Mouse (Mus musculus) lung, embryonic 14.5 days (tissue): Measurements from ENCODE around the gene Rnf224. TPM values are rescaled to one million over a fixed set of nuclear protein-coding genes. Genes with fewer than 3 reads are reported as not detected.
A peak's percentile ranks its signal among the peaks of the same experiment; 100 is the strongest.

Experiments
- ATAC-seq: fragments of 200-750 bp; cut with Nextera tagmentation; 2 replicates; pipeline ENCODE4 v1.8.0; 2017; ENCODE audit warnings: mild to moderate bottlenecking, moderate TSS enrichment, moderate library complexity; ENCODE audit not compliant: insufficient read depth
- DNase-seq: peaks from one replicate; pipeline ENCODE4 v3.0.0-alpha.2; 2015
- H3K27ac ChIP-seq: fragments of 300-500 bp; sonication (generic); 2 replicates; pipeline ENCODE4 v1.5.1; 2014; ENCODE audit warnings: low read depth, mild to moderate bottlenecking, moderate library complexity
- H3K27me3 ChIP-seq: fragments of 300-500 bp; sonication (generic); 2 replicates; pipeline ENCODE4 v1.6.1; 2014; ENCODE audit warnings: low read length, control low read depth; ENCODE audit not compliant: insufficient read depth
- H3K36me3 ChIP-seq: fragments of 300-500 bp; sonication (generic); 2 replicates; pipeline ENCODE4 v1.6.1; 2014; ENCODE audit warnings: control low read depth; ENCODE audit not compliant: insufficient read depth
- H3K4me1 ChIP-seq: fragments of 300-500 bp; sonication (generic); 2 replicates; pipeline ENCODE4 v1.6.1; 2014; ENCODE audit warnings: antibody characterized with exemption, control low read depth; ENCODE audit not compliant: insufficient read depth
- H3K4me2 ChIP-seq: fragments of 300-500 bp; sonication (generic); 2 replicates; pipeline ENCODE4 v1.6.1; 2014; ENCODE audit warnings: mild to moderate bottlenecking
- H3K4me3 ChIP-seq: fragments of 300-500 bp; sonication (generic); 2 replicates; pipeline ENCODE4 v1.5.1; 2014; ENCODE audit warnings: low read depth, low read length
- H3K9ac ChIP-seq: fragments of 300-500 bp; sonication (generic); 2 replicates; pipeline ENCODE4 v1.6.1; 2014
- H3K9me3 ChIP-seq: fragments of 300-500 bp; sonication (generic); 2 replicates; pipeline ENCODE4 v1.6.1; 2016; ENCODE audit warnings: low read depth, low read length, control low read depth
- CTCF ChIP-seq: IDR thresholded peaks from 2 replicates; pipeline ENCODE4 v1.5.1; 2016; ENCODE audit warnings: antibody characterized with exemption, low read depth
- WGBS: fragments of 180-500 bp; shearing (Covaris S2); extraction: QIAGEN DNeasy Blood & Tissue Kit; methylation state at CpG from one replicate; pipeline ENCODE4 v1.1.7; 2014; 5-methylcytosine and 5-hydroxymethylcytosine counted together
- polyA plus RNA-seq: library from polyadenylated mRNA; unstranded; fragments of >200 nt; fragmentation: Nextera tagmentation; extraction: Ambion mirVana; gene quantifications from 2 replicates; pipeline ENCODE4 v1.2.1, GENCODE M21; 2014

Rnf224 gene
- polyA plus RNA-seq, 1 experiment from 2014 or later, result not detected

GRCm38 (mm10) chr2:25234551-25235220 is 1.9 kb downstream of the Rnf224 start:
- no peak overlapping the region for H3K9ac ChIP-seq
- no peaks in the 10 kb centered on the region for H3K4me1 ChIP-seq
- no peak overlapping the region for H3K4me2 ChIP-seq
- WGBS, result 46% methylated on average over 5 of the region's 5 CpGs
- no peak overlapping the region for H3K4me3 ChIP-seq
- H3K36me3 ChIP-seq, result no peaks in the 10 kb centered on the region
- 0 out of 2 replicates have a peak, but pooled peaks cover 2% of the 10 kb centered on the region for H3K27me3 ChIP-seq
- DNase-seq, result no peak
- no peaks in the 10 kb centered on the region for H3K9me3 ChIP-seq
- TF ChIP-seq CTCF, result no peak
- no peak overlapping the region for H3K27ac ChIP-seq
- ATAC-seq, result no peak

- no peaks in the 10 kb centered on the region for H3K4me1 ChIP-seq
- no peak within 1 kb of the TSS for H3K4me2 ChIP-seq
- no peaks in the 10 kb centered on the region for H3K9me3 ChIP-seq
- TF ChIP-seq CTCF, result no peak
- no peaks in the 10 kb centered on the region for H3K36me3 ChIP-seq
- 0 out of 2 replicates have a peak, but pooled peaks cover 2% of the 10 kb centered on the region for H3K27me3 ChIP-seq
- no peak within 1 kb of the TSS for H3K4me3 ChIP-seq
- no peak for DNase-seq
- 67% methylated on average over 3 of the region's 3 CpGs for WGBS
- no peak within 1 kb of the TSS for H3K9ac ChIP-seq
- H3K27ac ChIP-seq, result no peak within 1 kb of the TSS
- ATAC-seq, result no peak
These were observed 2.5 kb downstream of the Rnf224 start, which contains the start of gene Slc34a3 for GRCm38 (mm10) chr2:25234050-25234449. Gene Slc34a3, minus strand, starts transcription at chr2:25234364.

GRCm38 (mm10) chr2:25233421-25233820 is 3.2 kb downstream of the Rnf224 start:
- Histone ChIP-seq H3K9ac (no peak overlapping the region), H3K9me3 (no peaks in the 10 kb centered on the region), H3K4me1 (no peaks in the 10 kb centered on the region), H3K4me2 (no peak overlapping the region), H3K36me3 (no peaks in the 10 kb centered on the region), H3K27ac (no peak overlapping the region), H3K27me3 (0 out of 2 replicates have a peak, but pooled peaks cover 2% of the 10 kb centered on the region), H3K4me3 (no peak overlapping the region)
- TF ChIP-seq CTCF, result no peak
- 60% methylated on average over 4 of the region's 4 CpGs for whole genome bisulfite sequencing
- DNase-seq, result no peak
- ATAC-seq, result no peak

GRCm38 (mm10) chr2:25231038-25231437 is 5.5 kb downstream of the Rnf224 start:
- ATAC-seq (no peak), DNase-seq (no peak)
- Histone ChIP-seq H3K4me3 (no peak overlapping the region), H3K27ac (no peak overlapping the region), H3K27me3 (0 out of 2 replicates have a peak, but pooled peaks cover 2% of the 10 kb centered on the region), H3K9me3 (no peaks in the 10 kb centered on the region), H3K4me2 (no peak overlapping the region), H3K9ac (no peak overlapping the region), H3K36me3 (no peaks in the 10 kb centered on the region), H3K4me1 (no peaks in the 10 kb centered on the region)
- TF ChIP-seq CTCF, result no peak
- WGBS, result 56% methylated on average over 12 of the region's 12 CpGs

GRCm38 (mm10) chr2:25230581-25230980 is 6.0 kb downstream of the Rnf224 start:
- DNase-seq (no peak), ATAC-seq (no peak)
- H3K4me3 ChIP-seq, result no peak overlapping the region
- no peak overlapping the region for H3K27ac ChIP-seq
- 0 out of 2 replicates have a peak, but pooled peaks cover 2% of the 10 kb centered on the region for H3K27me3 ChIP-seq
- no peak overlapping the region for H3K4me2 ChIP-seq
- 0 out of 2 replicates have a peak, but pooled peaks cover 3% of the 10 kb centered on the region for H3K4me1 ChIP-seq
- H3K36me3 ChIP-seq, result no peaks in the 10 kb centered on the region
- H3K9ac ChIP-seq, result no peak overlapping the region
- no peak for TF ChIP-seq CTCF
- 79% methylated on average over 7 of the region's 7 CpGs for WGBS
- no peaks in the 10 kb centered on the region for H3K9me3 ChIP-seq

- H3K27me3 ChIP-seq, result 0 out of 2 replicates have a peak, but pooled peaks cover 2% of the 10 kb centered on the region
- no peak overlapping the region for H3K27ac ChIP-seq
These were observed 7.0 kb downstream of the Rnf224 start for GRCm38 (mm10) chr2:25229582-25229981.

GRCm38 (mm10) chr2:25228995-25229530 is 7.5 kb downstream of the Rnf224 start:
- no peak overlapping the region for H3K4me3 ChIP-seq
- TF ChIP-seq CTCF, result no peak
- no peaks in the 10 kb centered on the region for H3K9me3 ChIP-seq
- H3K27ac ChIP-seq, result no peak overlapping the region
- 0 out of 2 replicates have a peak, but pooled peaks cover 5% of the 10 kb centered on the region for H3K4me1 ChIP-seq
- 65% methylated on average over 6 of the region's 6 CpGs for WGBS
- H3K27me3 ChIP-seq, result 0 out of 2 replicates have a peak, but pooled peaks cover 1% of the 10 kb centered on the region
- H3K4me2 ChIP-seq, result peak overlapping the region; percentile 33; the same call in 1 of the 2 replicates
- no peak for DNase-seq
- no peaks in the 10 kb centered on the region for H3K36me3 ChIP-seq
- ATAC-seq, result no peak
- no peak overlapping the region for H3K9ac ChIP-seq

More at GRCm38 (mm10) chr2:25229582-25229981, 7.0 kb downstream of the Rnf224 start:
- DNase-seq, result no peak
- H3K9me3 ChIP-seq, result no peaks in the 10 kb centered on the region
- H3K4me3 ChIP-seq, result no peak overlapping the region
- H3K4me2 ChIP-seq, result no peak overlapping the region
- WGBS, result 80% methylated on average over 5 of the region's 5 CpGs
- 0 out of 2 replicates have a peak, but pooled peaks cover 5% of the 10 kb centered on the region for H3K4me1 ChIP-seq
- ATAC-seq, result no peak
- no peaks in the 10 kb centered on the region for H3K36me3 ChIP-seq
- no peak for TF ChIP-seq CTCF
- no peak overlapping the region for H3K9ac ChIP-seq
